Mouse (Mus musculus): ENCODE measurements around the gene Tecr. TPM values are rescaled to one million over a fixed set of nuclear protein-coding genes. Genes with fewer than 3 reads are reported as not detected.
A peak's percentile ranks its signal among the peaks of the same experiment; 100 is the strongest.

Tecr gene
- polyA plus RNA-seq, 1 experiment from 2014 or later, result 740 TPM

GRCm38 (mm10) chr8:83590488-83591023 lies 17.2 kb downstream of the Tecr start:
- Histone ChIP-seq H3K4me1 (peaks cover 32% of the 10 kb centered on the region), H3K36me3 (peaks cover 64% of the 10 kb centered on the region), H3K27me3 (ENCODE audit: low read depth, poor library complexity, severe bottlenecking) (no peaks in the 10 kb centered on the region), H3K4me3 (no peak overlapping the region), H3K9me3 (replicated peaks) (no peaks in the 10 kb centered on the region), H3K27ac (replicated peaks) (no peak overlapping the region)
- WGBS, result 91% methylated on average over 7 of the region's 7 CpGs
- no peak for DNase-seq (ENCODE audit: low spot score)

- Histone ChIP-seq H3K9me3 (replicated peaks) (no peaks in the 10 kb centered on the region), H3K27me3 (ENCODE audit: low read depth, poor library complexity, severe bottlenecking) (no peaks in the 10 kb centered on the region), H3K36me3 (peaks cover 81% of the 10 kb centered on the region), H3K27ac (replicated peaks) (no peak overlapping the region), H3K4me1 (peaks cover 28% of the 10 kb centered on the region), H3K4me3 (no peak overlapping the region)
- no peak for DNase-seq (ENCODE audit: low spot score)
- WGBS, result 95% methylated on average over 5 of the region's 5 CpGs
Measured at GRCm38 (mm10) chr8:83588886-83589285, 18.9 kb downstream of the Tecr start.

- peaks cover 93% of the 10 kb centered on the region for H3K36me3 ChIP-seq
- 83% methylated on average over 6 of the region's 6 CpGs for WGBS
Measured at GRCm38 (mm10) chr8:83587644-83588043, 20.1 kb downstream of the Tecr start.

GRCm38 (mm10) chr8:83585333-83585732 lies 22.4 kb downstream of the Tecr start:
- H3K4me1 ChIP-seq, result peaks cover 21% of the 10 kb centered on the region
- peaks cover 85% of the 10 kb centered on the region for H3K36me3 ChIP-seq
- no peak for DNase-seq (ENCODE audit: low spot score)
- WGBS, result 85% methylated on average over 3 of the region's 3 CpGs
- no peaks in the 10 kb centered on the region for H3K27me3 ChIP-seq (ENCODE audit: low read depth, poor library complexity, severe bottlenecking)
- no peak overlapping the region for H3K27ac ChIP-seq (replicated peaks)
- H3K4me3 ChIP-seq, result no peak overlapping the region
- H3K9me3 ChIP-seq (replicated peaks), result no peaks in the 10 kb centered on the region

More at GRCm38 (mm10) chr8:83587644-83588043, 20.1 kb downstream of the Tecr start:
- Histone ChIP-seq H3K27me3 (ENCODE audit: low read depth, poor library complexity, severe bottlenecking) (no peaks in the 10 kb centered on the region), H3K27ac (replicated peaks) (no peak overlapping the region), H3K4me1 (peaks cover 24% of the 10 kb centered on the region), H3K9me3 (replicated peaks) (no peaks in the 10 kb centered on the region), H3K4me3 (no peak overlapping the region)
- no peak for DNase-seq (ENCODE audit: low spot score)

GRCm38 (mm10) chr8:83584771-83585170 lies 23.0 kb downstream of the Tecr start:
- Histone ChIP-seq H3K27me3 (ENCODE audit: low read depth, poor library complexity, severe bottlenecking) (no peaks in the 10 kb centered on the region), H3K36me3 (peaks cover 85% of the 10 kb centered on the region), H3K9me3 (replicated peaks) (no peaks in the 10 kb centered on the region), H3K4me3 (no peak overlapping the region), H3K27ac (replicated peaks) (no peak overlapping the region), H3K4me1 (peaks cover 25% of the 10 kb centered on the region)
- DNase-seq (ENCODE audit: low spot score), result no peak
- WGBS, result 96% methylated on average over 1 of the region's 1 CpGs

GRCm38 (mm10) chr8:83583236-83583635 lies 24.5 kb downstream of the Tecr start:
- no peak overlapping the region for H3K27ac ChIP-seq (replicated peaks)
- peaks cover 80% of the 10 kb centered on the region for H3K36me3 ChIP-seq
- no peaks in the 10 kb centered on the region for H3K9me3 ChIP-seq (replicated peaks)
- H3K4me3 ChIP-seq, result no peak overlapping the region
- WGBS, result 91% methylated on average over 15 of the region's 15 CpGs
- DNase-seq (ENCODE audit: low spot score), result no peak
- H3K27me3 ChIP-seq (ENCODE audit: low read depth, poor library complexity, severe bottlenecking), result no peaks in the 10 kb centered on the region
- H3K4me1 ChIP-seq, result peaks cover 39% of the 10 kb centered on the region

GRCm38 (mm10) chr8:83582226-83582625 lies 25.5 kb downstream of the Tecr start:
- DNase-seq (ENCODE audit: low spot score), result no peak
- no peaks in the 10 kb centered on the region for H3K27me3 ChIP-seq (ENCODE audit: low read depth, poor library complexity, severe bottlenecking)
- peaks cover 43% of the 10 kb centered on the region for H3K4me1 ChIP-seq
- H3K9me3 ChIP-seq (replicated peaks), result no peaks in the 10 kb centered on the region
- H3K4me3 ChIP-seq, result no peak overlapping the region
- peaks cover 70% of the 10 kb centered on the region for H3K36me3 ChIP-seq
- no peak overlapping the region for H3K27ac ChIP-seq (replicated peaks)
- WGBS, result 92% methylated on average over 8 of the region's 8 CpGs

GRCm38 (mm10) chr8:83580826-83581225 lies 26.9 kb downstream of the Tecr start:
- H3K27ac ChIP-seq (replicated peaks), result no peak overlapping the region
- H3K9me3 ChIP-seq (replicated peaks), result no peaks in the 10 kb centered on the region
- no peak overlapping the region for H3K4me3 ChIP-seq
- no peaks in the 10 kb centered on the region for H3K27me3 ChIP-seq (ENCODE audit: low read depth, poor library complexity, severe bottlenecking)
- no peak for DNase-seq (ENCODE audit: low spot score)
- WGBS, result 91% methylated on average over 8 of the region's 8 CpGs
- H3K36me3 ChIP-seq, result peaks cover 60% of the 10 kb centered on the region
- H3K4me1 ChIP-seq, result peaks cover 57% of the 10 kb centered on the region

- no peak for DNase-seq (ENCODE audit: low spot score)
- Histone ChIP-seq H3K27ac (replicated peaks) (peak overlapping the region; percentile 42; the same call in 1 of the 2 replicates), H3K36me3 (peaks cover 60% of the 10 kb centered on the region), H3K27me3 (ENCODE audit: low read depth, poor library complexity, severe bottlenecking) (no peaks in the 10 kb centered on the region), H3K4me3 (no peak overlapping the region), H3K9me3 (replicated peaks) (no peaks in the 10 kb centered on the region), H3K4me1 (peaks cover 64% of the 10 kb centered on the region)
- 91% methylated on average over 8 of the region's 8 CpGs for WGBS
Measured at GRCm38 (mm10) chr8:83579676-83580075, 28.1 kb downstream of the Tecr start.

- Histone ChIP-seq H3K4me3 (no peak overlapping the region), H3K4me1 (peaks cover 67% of the 10 kb centered on the region), H3K27ac (replicated peaks) (peak overlapping the region; percentile 42; the same call in 1 of the 2 replicates), H3K27me3 (ENCODE audit: low read depth, poor library complexity, severe bottlenecking) (no peaks in the 10 kb centered on the region), H3K36me3 (peaks cover 60% of the 10 kb centered on the region), H3K9me3 (replicated peaks) (no peaks in the 10 kb centered on the region)
- DNase-seq (ENCODE audit: low spot score), result no peak
- WGBS, result 79% methylated on average over 17 of the region's 17 CpGs
Measured at GRCm38 (mm10) chr8:83578131-83579055, 29.4 kb downstream of the Tecr start.

- 60% methylated on average over 9 of the region's 9 CpGs for WGBS
- H3K9me3 ChIP-seq (replicated peaks), result no peaks in the 10 kb centered on the region
- no peak for DNase-seq (ENCODE audit: low spot score)
- no peaks in the 10 kb centered on the region for H3K27me3 ChIP-seq (ENCODE audit: low read depth, poor library complexity, severe bottlenecking)
- H3K27ac ChIP-seq (replicated peaks), result no peak overlapping the region
- H3K4me1 ChIP-seq, result peaks cover 65% of the 10 kb centered on the region
- H3K36me3 ChIP-seq, result peaks cover 64% of the 10 kb centered on the region
- H3K4me3 ChIP-seq, result no peak overlapping the region
Measured at GRCm38 (mm10) chr8:83577384-83577791, 30.4 kb downstream of the Tecr start.

- peaks cover 62% of the 10 kb centered on the region for H3K4me1 ChIP-seq
- DNase-seq (ENCODE audit: low spot score), result peak; percentile 13
Measured at GRCm38 (mm10) chr8:83576921-83577320, 30.9 kb downstream of the Tecr start.

GRCm38 (mm10) chr8:83576516-83576895 lies 31.3 kb downstream of the Tecr start:
- Histone ChIP-seq H3K36me3 (peaks cover 70% of the 10 kb centered on the region), H3K4me1 (peaks cover 62% of the 10 kb centered on the region), H3K27me3 (ENCODE audit: low read depth, poor library complexity, severe bottlenecking) (no peaks in the 10 kb centered on the region), H3K9me3 (replicated peaks) (no peaks in the 10 kb centered on the region), H3K27ac (replicated peaks) (no peak overlapping the region), H3K4me3 (no peak overlapping the region)
- 69% methylated on average over 3 of the region's 4 CpGs for WGBS
- no peak for DNase-seq (ENCODE audit: low spot score)

More at GRCm38 (mm10) chr8:83576921-83577320, 30.9 kb downstream of the Tecr start:
- WGBS, result 73% methylated on average over 4 of the region's 4 CpGs
- no peaks in the 10 kb centered on the region for H3K9me3 ChIP-seq (replicated peaks)
- peaks cover 66% of the 10 kb centered on the region for H3K36me3 ChIP-seq
- H3K4me3 ChIP-seq, result no peak overlapping the region
- no peak overlapping the region for H3K27ac ChIP-seq (replicated peaks)
- H3K27me3 ChIP-seq (ENCODE audit: low read depth, poor library complexity, severe bottlenecking), result no peaks in the 10 kb centered on the region

All from midbrain, embryonic 10.5 days (tissue).